Mouse (Mus musculus) heart, embryonic 15.5 days (tissue): ENCODE measurements around the gene Ubap2. TPM values are rescaled to one million over a fixed set of nuclear protein-coding genes. Genes with fewer than 3 reads are reported as not detected.

ENCODE experiments used
- ATAC-seq: fragments of 200-750 bp; cut with Nextera tagmentation; replicated peaks from 2 replicates; pipeline ENCODE4 v1.8.0; 2017; ENCODE audit warnings: low read depth, moderate TSS enrichment; ENCODE audit not compliant: insufficient number of reproducible peaks, insufficient read depth, low FRiP score
- H3K27ac ChIP-seq: fragments of 300-500 bp; sonication (generic); 2 replicates; pipeline ENCODE4 v1.5.1; 2015; ENCODE audit warnings: mild to moderate bottlenecking, inconsistent platforms
- H3K27me3 ChIP-seq: fragments of 300-500 bp; sonication (generic); 2 replicates; pipeline ENCODE4 v1.6.1; 2015; ENCODE audit warnings: inconsistent platforms
- H3K36me3 ChIP-seq: fragments of 300-500 bp; sonication (generic); 2 replicates; pipeline ENCODE4 v1.6.1; 2015; ENCODE audit warnings: mild to moderate bottlenecking, inconsistent platforms
- H3K4me1 ChIP-seq: fragments of 300-500 bp; sonication (generic); replicated peaks from 2 replicates; pipeline ENCODE4 v1.6.1; 2015; ENCODE audit warnings: inconsistent platforms
- H3K4me2 ChIP-seq: fragments of 300-500 bp; sonication (generic); 2 replicates; pipeline ENCODE4 v1.6.1; 2015; ENCODE audit warnings: inconsistent platforms, mild to moderate bottlenecking, moderate library complexity
- H3K4me3 ChIP-seq: fragments of 300-500 bp; sonication (generic); 2 replicates; pipeline ENCODE4 v1.5.1; 2015; ENCODE audit warnings: mild to moderate bottlenecking, inconsistent platforms
- H3K9ac ChIP-seq: fragments of 300-500 bp; sonication (generic); 2 replicates; pipeline ENCODE4 v1.6.1; 2015; ENCODE audit warnings: mild to moderate bottlenecking, inconsistent platforms
- H3K9me3 ChIP-seq: fragments of 300-500 bp; sonication (generic); replicated peaks from 2 replicates; pipeline ENCODE4 v1.6.1; 2016; ENCODE audit warnings: inconsistent platforms
- WGBS: fragments of 180-500 bp; shearing (Covaris S2); methylation state at CpG from one replicate; pipeline ENCODE4 v1.1.7; 2015; ENCODE audit warnings: mixed read lengths; 5-methylcytosine and 5-hydroxymethylcytosine counted together
- polyA plus RNA-seq: library from polyadenylated mRNA; unstranded; fragments of >200 nt; fragmentation: Nextera tagmentation; extraction: Ambion mirVana; gene quantifications from 2 replicates; pipeline ENCODE4 v1.2.1, GENCODE M21; 2015

The Ubap2 gene
- polyA plus RNA-seq: 47.0 and 58.1 TPM in 2 replicates

GRCm38 (mm10) chr4:41274980-41275850 lies at the start of gene Ubap2:
Gene Ubap2 (minus strand): TSS chr4:41275144.
- under 1% methylated on average over 60 of the region's 60 CpGs for WGBS
- peak within 1 kb of the TSS; percentile 93 for H3K27ac ChIP-seq
- 0 out of 2 replicates have a peak, but pooled peaks cover 4% of the 10 kb centered on the region for H3K36me3 ChIP-seq
- ATAC-seq: peak; percentile 95
- H3K27me3 ChIP-seq: no peaks in the 10 kb centered on the region
- peak within 1 kb of the TSS; percentile 79 for H3K4me2 ChIP-seq
- no peaks in the 10 kb centered on the region for H3K9me3 ChIP-seq
- peak within 1 kb of the TSS; percentile 89 for H3K9ac ChIP-seq
- H3K4me3 ChIP-seq: peak within 1 kb of the TSS; percentile 82
- peaks cover 23% of the 10 kb centered on the region for H3K4me1 ChIP-seq

- Histone ChIP-seq H3K4me2 (no peak overlapping the region), H3K27ac (no peak overlapping the region), H3K27me3 (no peaks in the 10 kb centered on the region), H3K4me1 (no peaks in the 10 kb centered on the region), H3K9ac (no peak overlapping the region), H3K9me3 (no peaks in the 10 kb centered on the region), H3K36me3 (no peaks in the 10 kb centered on the region), H3K4me3 (no peak overlapping the region)
- ATAC-seq: no peak
- WGBS: 73% methylated on average over 4 of the region's 4 CpGs
These were observed 46.0 kb upstream of the Ubap2 start for GRCm38 (mm10) chr4:41320971-41321370.

GRCm38 (mm10) chr4:41318267-41318666 lies 43.3 kb upstream of the Ubap2 start:
- WGBS: 73% methylated on average over 5 of the region's 5 CpGs
- no peaks in the 10 kb centered on the region for H3K36me3 ChIP-seq
- no peaks in the 10 kb centered on the region for H3K27me3 ChIP-seq

GRCm38 (mm10) chr4:41315173-41315572 lies 40.2 kb upstream of the Ubap2 start:
- 0 out of 2 replicates have a peak overlapping the region, but pooled peaks have one; percentile 38 for H3K9ac ChIP-seq
- peaks cover 21% of the 10 kb centered on the region for H3K4me1 ChIP-seq
- no peaks in the 10 kb centered on the region for H3K9me3 ChIP-seq
- peak overlapping the region; percentile 95 for H3K4me3 ChIP-seq
- H3K27me3 ChIP-seq: no peaks in the 10 kb centered on the region
- ATAC-seq: no peak
- WGBS: 42% methylated on average over 8 of the region's 8 CpGs
- H3K4me2 ChIP-seq: peak overlapping the region; percentile 73
- peak overlapping the region; percentile 98 for H3K27ac ChIP-seq
- peaks cover 23% of the 10 kb centered on the region for H3K36me3 ChIP-seq

More at GRCm38 (mm10) chr4:41318267-41318666, 43.3 kb upstream of the Ubap2 start:
- Histone ChIP-seq H3K9me3 (no peaks in the 10 kb centered on the region), H3K4me1 (peaks cover 12% of the 10 kb centered on the region), H3K4me3 (no peak overlapping the region), H3K9ac (no peak overlapping the region), H3K27ac (no peak overlapping the region), H3K4me2 (no peak overlapping the region)
- ATAC-seq: no peak

- H3K27me3 ChIP-seq: no peaks in the 10 kb centered on the region
- H3K9ac ChIP-seq: peak within 1 kb of the TSS; percentile 94
- H3K27ac ChIP-seq: peak within 1 kb of the TSS; percentile 98
- WGBS: under 1% methylated on average over 70 of the region's 70 CpGs
- peak within 1 kb of the TSS; percentile 95 for H3K4me3 ChIP-seq
- H3K4me1 ChIP-seq: peaks cover 21% of the 10 kb centered on the region
- H3K9me3 ChIP-seq: no peaks in the 10 kb centered on the region
- peak within 1 kb of the TSS; percentile 73 for H3K4me2 ChIP-seq
- ATAC-seq: peak; percentile 96
- H3K36me3 ChIP-seq: peaks cover 30% of the 10 kb centered on the region
These were observed 39.5 kb upstream of the Ubap2 start, which contains the start of gene Dcaf12 for GRCm38 (mm10) chr4:41314141-41315129. Gene Dcaf12 (minus strand): TSS chr4:41314889.

GRCm38 (mm10) chr4:41313722-41314121 lies 38.8 kb upstream of the Ubap2 start:
- peak overlapping the region; percentile 95 for H3K4me3 ChIP-seq
- peak overlapping the region; percentile 73 for H3K4me2 ChIP-seq
- H3K27me3 ChIP-seq: no peaks in the 10 kb centered on the region
- peak overlapping the region; percentile 98 for H3K27ac ChIP-seq
- 11% methylated on average over 14 of the region's 14 CpGs for WGBS
- peak overlapping the region; percentile 94 for H3K9ac ChIP-seq
- H3K9me3 ChIP-seq: no peaks in the 10 kb centered on the region
- H3K36me3 ChIP-seq: peaks cover 38% of the 10 kb centered on the region
- no peak for ATAC-seq
- peaks cover 21% of the 10 kb centered on the region for H3K4me1 ChIP-seq

- Histone ChIP-seq H3K27me3 (no peaks in the 10 kb centered on the region), H3K36me3 (peaks cover 54% of the 10 kb centered on the region), H3K4me2 (no peak overlapping the region), H3K4me3 (no peak overlapping the region), H3K4me1 (peaks cover 21% of the 10 kb centered on the region), H3K27ac (no peak overlapping the region), H3K9ac (no peak overlapping the region), H3K9me3 (no peaks in the 10 kb centered on the region)
- ATAC-seq: no peak
- 86% methylated on average over 9 of the region's 9 CpGs for WGBS
These were observed 35.9 kb upstream of the Ubap2 start for GRCm38 (mm10) chr4:41310567-41311563.

- H3K9me3 ChIP-seq: no peaks in the 10 kb centered on the region
- H3K4me1 ChIP-seq: 0 out of 2 replicates have a peak, but pooled peaks cover 8% of the 10 kb centered on the region
- no peak overlapping the region for H3K9ac ChIP-seq
- H3K36me3 ChIP-seq: peaks cover 61% of the 10 kb centered on the region
- 83% methylated on average over 6 of the region's 6 CpGs for WGBS
- H3K4me2 ChIP-seq: no peak overlapping the region
- no peaks in the 10 kb centered on the region for H3K27me3 ChIP-seq
- no peak overlapping the region for H3K4me3 ChIP-seq
- no peak for ATAC-seq
- H3K27ac ChIP-seq: no peak overlapping the region
These were observed 32.5 kb upstream of the Ubap2 start for GRCm38 (mm10) chr4:41307406-41307805.

- 0 out of 2 replicates have a peak, but pooled peaks cover 7% of the 10 kb centered on the region for H3K4me1 ChIP-seq
- H3K27ac ChIP-seq: no peak overlapping the region
- H3K4me2 ChIP-seq: no peak overlapping the region
- H3K4me3 ChIP-seq: no peak overlapping the region
- H3K9me3 ChIP-seq: no peaks in the 10 kb centered on the region
- no peaks in the 10 kb centered on the region for H3K27me3 ChIP-seq
- peaks cover 59% of the 10 kb centered on the region for H3K36me3 ChIP-seq
- no peak overlapping the region for H3K9ac ChIP-seq
- ATAC-seq: no peak
- 45% methylated on average over 3 of the region's 3 CpGs for WGBS
These were observed 29.4 kb upstream of the Ubap2 start for GRCm38 (mm10) chr4:41304302-41304701.

- Histone ChIP-seq H3K9ac (no peak overlapping the region), H3K27me3 (no peaks in the 10 kb centered on the region), H3K4me2 (no peak overlapping the region), H3K9me3 (no peaks in the 10 kb centered on the region), H3K36me3 (peaks cover 59% of the 10 kb centered on the region), H3K4me3 (no peak overlapping the region), H3K27ac (no peak overlapping the region), H3K4me1 (0 out of 2 replicates have a peak, but pooled peaks cover 7% of the 10 kb centered on the region)
- ATAC-seq: no peak
- 81% methylated on average over 7 of the region's 7 CpGs for WGBS
These were observed 28.7 kb upstream of the Ubap2 start for GRCm38 (mm10) chr4:41303671-41304070.
